Mouse (Mus musculus) MEL (cell line): ENCODE data around the gene Gm10073.

Source experiments
- CHD2 ChIP-seq: IDR thresholded peaks from 2 replicates; pipeline ENCODE4 v1.6.1; 2011; ENCODE audit warnings: low read length, improper control_type of control experiment
- ELF1 ChIP-seq: IDR thresholded peaks from 2 replicates; pipeline ENCODE4 v1.6.1; 2014; ENCODE audit warnings: low read depth, mild to moderate bottlenecking, inconsistent platforms, low read length, improper control_type of control experiment, moderate library complexity
- ETS1 ChIP-seq: IDR thresholded peaks from 2 replicates; pipeline ENCODE4 v1.6.1; 2012; ENCODE audit warnings: low read depth, mild to moderate bottlenecking, inconsistent platforms, low read length, improper control_type of control experiment, moderate library complexity
- MAX ChIP-seq: IDR thresholded peaks from 2 replicates; pipeline ENCODE4 v1.6.1; 2011; ENCODE audit warnings: low read length, improper control_type of control experiment
- NELFE ChIP-seq: IDR thresholded peaks from 2 replicates; pipeline ENCODE4 v1.6.1; 2011; ENCODE audit warnings: low read depth, low read length, improper control_type of control experiment
- POLR2A ChIP-seq, 2 experiments: IDR thresholded peaks; 2 replicates each; pipeline ENCODE4 v1.6.1; 2011 to 2012; ENCODE audit warnings: low read length in 2 of 2, mild to moderate bottlenecking in 2 of 2, control low read depth in 1 of 2, improper control_type of control experiment in 1 of 2, low read depth in 1 of 2, moderate library complexity in 1 of 2; ENCODE audit not compliant: control insufficient read depth in 1 of 2, insufficient read depth in 1 of 2, poor library complexity in 1 of 2
- POLR2AphosphoS2 ChIP-seq: IDR thresholded peaks from 2 replicates; pipeline ENCODE4 v1.6.1; 2011; ENCODE audit warnings: low read length, improper control_type of control experiment

DNA sequence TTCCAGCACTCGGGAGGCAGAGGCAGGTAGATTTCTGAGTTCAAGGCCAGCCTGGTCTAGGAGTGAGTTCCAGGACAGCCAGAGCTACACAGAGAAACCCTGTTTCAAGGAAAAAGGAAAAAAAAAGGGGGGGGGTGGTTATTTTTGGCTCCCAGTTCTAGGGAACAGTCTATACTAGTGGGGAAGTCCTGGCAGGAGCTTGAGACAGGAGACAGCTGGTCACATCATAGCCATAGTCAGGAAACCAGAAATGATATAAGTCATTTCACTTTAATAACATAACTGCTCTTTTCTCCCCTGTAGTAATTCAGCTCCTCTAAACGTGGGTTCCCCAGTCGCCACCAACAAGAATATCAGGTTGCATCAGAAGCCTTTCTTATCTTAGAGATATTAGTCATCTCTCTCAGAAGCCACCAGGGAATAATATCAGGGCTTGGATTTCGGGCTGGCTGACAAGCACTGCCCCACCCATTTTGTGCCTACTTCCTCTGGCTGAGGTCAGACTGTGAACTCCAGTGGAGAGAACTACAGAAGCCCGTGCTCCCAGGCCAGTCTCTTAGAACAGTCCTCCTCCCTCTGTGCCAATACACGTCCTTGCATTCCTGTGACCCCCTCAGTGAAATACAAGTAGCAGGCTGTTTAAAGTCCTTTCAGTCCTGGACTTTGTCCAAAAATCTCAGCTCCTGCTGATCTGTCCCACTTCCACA is 3.7 kb upstream of the Gm10073 start:
- no peak for TF ChIP-seq ELF1
- TF ChIP-seq NELFE = no peak
- no peak for TF ChIP-seq MAX
- TF ChIP-seq CHD2 = no peak
- TF ChIP-seq ETS1 = peak; percentile 45
- no peak for TF ChIP-seq POLR2AphosphoS2
- no peak for TF ChIP-seq POLR2A (IDR thresholded peaks at IDR 0.05; ENCODE audit: control insufficient read depth in 1 of 2, insufficient read depth in 1 of 2, low read depth in 1 of 2, low read length in 2 of 2, poor library complexity in 1 of 2)
